In genomic region chr5:115523971-115524370, GRCm38 (mm10) we compare ENCODE assay signal across 9 mouse cellular contexts. TPM values are rescaled to one million over a fixed set of nuclear protein-coding genes. Genes with fewer than 3 reads are reported as not detected.
A peak's percentile ranks its signal among the peaks of the same experiment; 100 is the strongest.
DNase-seq lines count a peak whose midpoint lies in the region; ATAC-seq and TF ChIP-seq lines count a peak whose summit lies in the region.
"Had no signal": no experiment of that assay in that cellular context is flagged by ENCODE, and none has a peak within 500 bp of the region (broad histone marks: within the 10 kb centered on the region; RNA-seq: fewer than 3 reads in every experiment).

No protein-coding gene starts in this region.

- peaks cover 12% of the 10 kb centered on the region; the same call in 1 of the 2 replicates for H3K4me1 ChIP-seq in midbrain, embryonic 11.5 days (ENCODE audit: control insufficient read depth, insufficient read depth, low read length)
- H3K4me1 ChIP-seq in midbrain, embryonic 14.5 days (ENCODE audit: control insufficient read depth, insufficient read depth, low read length) = no peaks in the 10 kb centered on the region
- peaks cover 10% of the 10 kb centered on the region for H3K4me1 ChIP-seq in hindbrain, embryonic 15.5 days (replicated peaks)
- peaks cover 68% of the 10 kb centered on the region for H3K4me1 ChIP-seq in liver, postnatal 0 days (ENCODE audit: insufficient read depth)
- H3K4me1 ChIP-seq in stomach, embryonic 16.5 days (ENCODE audit: control insufficient read depth, insufficient read depth, low read length) = peaks cover 65% of the 10 kb centered on the region

- TF ChIP-seq CTCF in liver, postnatal 0 days (IDR thresholded peaks at IDR 0.05; ENCODE audit: low read depth) = peak; percentile 31; the same call in 1 of the 2 replicates

- ATAC-seq in midbrain, embryonic 11.5 days (ENCODE audit: low FRiP score) = peak; percentile 52
- no peak for ATAC-seq in midbrain, embryonic 14.5 days (ENCODE audit: low FRiP score, low TSS enrichment)
- ATAC-seq in hindbrain, embryonic 15.5 days (ENCODE audit: low FRiP score, low read depth) = no peak
- no peak for ATAC-seq in liver, postnatal 0 days
- peak; percentile 24; the same call in 1 of the 2 replicates for ATAC-seq in stomach, embryonic 16.5 days (ENCODE audit: insufficient read depth, low FRiP score)

- H3K9ac ChIP-seq in midbrain, embryonic 11.5 days (ENCODE audit: low read length) = no peak overlapping the region
- no peak overlapping the region for H3K9ac ChIP-seq in midbrain, embryonic 14.5 days (replicated peaks; ENCODE audit: low read length)
- no peak overlapping the region for H3K9ac ChIP-seq in hindbrain, embryonic 15.5 days
- no peak overlapping the region for H3K9ac ChIP-seq in liver, postnatal 0 days (replicated peaks)
- H3K9ac ChIP-seq in stomach, embryonic 16.5 days (ENCODE audit: low read length) = peak overlapping the region; percentile 38
- H3K9ac ChIP-seq: liver, embryonic 15.5 days had no signal

- H3K9me3 ChIP-seq in midbrain, embryonic 11.5 days (ENCODE audit: control insufficient read depth, low read length) = no peaks in the 10 kb centered on the region
- no peaks in the 10 kb centered on the region for H3K9me3 ChIP-seq in midbrain, embryonic 14.5 days (ENCODE audit: control insufficient read depth, low read length)
- H3K9me3 ChIP-seq in hindbrain, embryonic 15.5 days = no peaks in the 10 kb centered on the region
- no peaks in the 10 kb centered on the region for H3K9me3 ChIP-seq in liver, postnatal 0 days (ENCODE audit: low read length)
- H3K9me3 ChIP-seq in stomach, embryonic 16.5 days (replicated peaks; ENCODE audit: control insufficient read depth, low read length) = no peaks in the 10 kb centered on the region
- H3K9me3 ChIP-seq: liver, embryonic 15.5 days had no signal

- no peak overlapping the region for H3K27ac ChIP-seq in midbrain, embryonic 11.5 days (ENCODE audit: low read depth, low read length)
- no peak overlapping the region for H3K27ac ChIP-seq in midbrain, embryonic 14.5 days (replicated peaks; ENCODE audit: low read depth, low read length)
- no peak overlapping the region for H3K27ac ChIP-seq in hindbrain, embryonic 15.5 days (replicated peaks)
- H3K27ac ChIP-seq in liver, postnatal 0 days (ENCODE audit: low read depth) = peak overlapping the region; percentile 98
- peak overlapping the region; percentile 33; the same call in 1 of the 2 replicates for H3K27ac ChIP-seq in stomach, embryonic 16.5 days (ENCODE audit: low read length)

- H3K36me3 ChIP-seq in midbrain, embryonic 11.5 days (ENCODE audit: control insufficient read depth, insufficient read depth, low read length) = no peaks in the 10 kb centered on the region
- H3K36me3 ChIP-seq in midbrain, embryonic 14.5 days (ENCODE audit: control insufficient read depth, insufficient read depth, low read length) = no peaks in the 10 kb centered on the region
- no peaks in the 10 kb centered on the region for H3K36me3 ChIP-seq in hindbrain, embryonic 15.5 days
- peaks cover 13% of the 10 kb centered on the region; the same call in 1 of the 2 replicates for H3K36me3 ChIP-seq in liver, postnatal 0 days (replicated peaks; ENCODE audit: insufficient read depth, low read length)
- no peaks in the 10 kb centered on the region for H3K36me3 ChIP-seq in stomach, embryonic 16.5 days (ENCODE audit: control insufficient read depth, insufficient read depth, low read length)

- no peak overlapping the region for H3K4me2 ChIP-seq in midbrain, embryonic 11.5 days
- H3K4me2 ChIP-seq in midbrain, embryonic 14.5 days (ENCODE audit: low read length) = no peak overlapping the region
- 0 out of 2 replicates have a peak overlapping the region, but pooled peaks have one; percentile 11 for H3K4me2 ChIP-seq in hindbrain, embryonic 15.5 days
- no peak overlapping the region for H3K4me2 ChIP-seq in liver, postnatal 0 days (ENCODE audit: low read depth, low read length)
- peak overlapping the region; percentile 31; the same call in 1 of the 2 replicates for H3K4me2 ChIP-seq in stomach, embryonic 16.5 days (ENCODE audit: low read depth, low read length)
- H3K4me2 ChIP-seq: liver, embryonic 15.5 days had no signal

- H3K27me3 ChIP-seq in midbrain, embryonic 11.5 days (ENCODE audit: control insufficient read depth, insufficient read depth, low read length) = no peaks in the 10 kb centered on the region
- H3K27me3 ChIP-seq in midbrain, embryonic 14.5 days (ENCODE audit: control insufficient read depth, insufficient read depth, low read length) = no peaks in the 10 kb centered on the region
- H3K27me3 ChIP-seq in hindbrain, embryonic 15.5 days = no peaks in the 10 kb centered on the region
- H3K27me3 ChIP-seq in liver, postnatal 0 days (ENCODE audit: insufficient read depth, low read length) = no peaks in the 10 kb centered on the region
- no peaks in the 10 kb centered on the region for H3K27me3 ChIP-seq in stomach, embryonic 16.5 days (ENCODE audit: control insufficient read depth, insufficient read depth, low read length)
- H3K27me3 ChIP-seq: liver, embryonic 15.5 days had no signal

- no peak overlapping the region for H3K4me3 ChIP-seq in midbrain, embryonic 11.5 days (ENCODE audit: low read depth, low read length)
- H3K4me3 ChIP-seq in midbrain, embryonic 14.5 days (replicated peaks; ENCODE audit: low read depth, low read length) = no peak overlapping the region
- no peak overlapping the region for H3K4me3 ChIP-seq in hindbrain, embryonic 15.5 days
- no peak overlapping the region for H3K4me3 ChIP-seq in liver, postnatal 0 days (ENCODE audit: low read depth, low read length)
- H3K4me3 ChIP-seq in stomach, embryonic 16.5 days (replicated peaks; ENCODE audit: low read length) = no peak overlapping the region
- H3K4me3 ChIP-seq: liver, embryonic 15.5 days had no signal

- DNase-seq in midbrain, embryonic 11.5 days (ENCODE audit: low spot score, missing footprints) = no peak
- no peak for DNase-seq in midbrain, embryonic 14.5 days
- peak; percentile 23 for DNase-seq in liver, postnatal 0 days
- no peak for DNase-seq in adrenal gland, adult 2 months
- DNase-seq in MN1 (ENCODE audit: low spot score) = no peak
- DNase-seq in frontal cortex, postnatal 10 days (ENCODE audit: low spot score in 2 of 2) = no peak

- TF ChIP-seq EP300 in liver, postnatal 0 days (IDR thresholded peaks at IDR 0.05; ENCODE audit: low read depth) = no peak

- WGBS in midbrain, embryonic 11.5 days = 5% methylated on average over 15 of the region's 15 CpGs
- 5% methylated on average over 15 of the region's 15 CpGs for WGBS in midbrain, embryonic 14.5 days
- WGBS in hindbrain, embryonic 15.5 days = 10% methylated on average over 15 of the region's 15 CpGs
- 34% methylated on average over 15 of the region's 15 CpGs for WGBS in liver, postnatal 0 days (ENCODE audit: insufficient replicate concordance)
- 16% methylated on average over 15 of the region's 15 CpGs for WGBS in stomach, embryonic 16.5 days

RNA-seq across cellular contexts. Expression of gene Pxn, which starts 17.5 kb away (rescaled TPM):
- 7.3 and 7.7 TPM in 2 replicates for polyA plus RNA-seq in midbrain, embryonic 11.5 days (2014; fragmentation: Nextera tagmentation; extraction: Ambion mirVana)
- polyA plus RNA-seq in midbrain, embryonic 14.5 days (2014; fragmentation: Nextera tagmentation; extraction: Ambion mirVana) = 10.9 and 11.3 TPM in 2 replicates
- polyA plus RNA-seq in hindbrain, embryonic 15.5 days (2015; fragmentation: Nextera tagmentation; extraction: Ambion mirVana) = 22.0 and 24.3 TPM in 2 replicates
- 14.9 and 16.3 TPM in 2 replicates for polyA plus RNA-seq in liver, postnatal 0 days (2015; fragmentation: Nextera tagmentation; extraction: Ambion mirVana)
- polyA plus RNA-seq in stomach, embryonic 16.5 days (2015; fragmentation: Nextera tagmentation; extraction: Ambion mirVana) = 41.9 and 44.5 TPM in 2 replicates
- total RNA-seq in adrenal gland, adult 2 months (2021) = 10 to 100 TPM; 39.4 to 47.2 TPM
- 66.9 and 67.5 TPM in 2 replicates for polyA plus RNA-seq in adrenal gland, adult 2 months (2012; rRNA removed)

RNA-seq across cellular contexts. Expression of gene Rplp0, which starts 35.3 kb away (rescaled TPM):
- 1,161 and 1,182 TPM in 2 replicates for polyA plus RNA-seq in midbrain, embryonic 11.5 days (2014; fragmentation: Nextera tagmentation; extraction: Ambion mirVana)
- polyA plus RNA-seq in midbrain, embryonic 14.5 days (2014; fragmentation: Nextera tagmentation; extraction: Ambion mirVana) = 1,038 and 1,071 TPM in 2 replicates
- 801 and 847 TPM in 2 replicates for polyA plus RNA-seq in hindbrain, embryonic 15.5 days (2015; fragmentation: Nextera tagmentation; extraction: Ambion mirVana)
- 793 and 822 TPM in 2 replicates for polyA plus RNA-seq in liver, postnatal 0 days (2015; fragmentation: Nextera tagmentation; extraction: Ambion mirVana)
- polyA plus RNA-seq in stomach, embryonic 16.5 days (2015; fragmentation: Nextera tagmentation; extraction: Ambion mirVana) = 1,450 and 1,538 TPM in 2 replicates
- total RNA-seq in adrenal gland, adult 2 months (2021) = 100 to 1,000 TPM; 758 to 884 TPM
- polyA plus RNA-seq in adrenal gland, adult 2 months (2012; rRNA removed) = 1,163 and 1,198 TPM in 2 replicates

RNA-seq across cellular contexts. Expression of gene Sirt4, which starts 39.4 kb away (rescaled TPM):
- polyA plus RNA-seq in midbrain, embryonic 11.5 days (2014; fragmentation: Nextera tagmentation; extraction: Ambion mirVana) = 16.2 and 18.9 TPM in 2 replicates
- polyA plus RNA-seq in midbrain, embryonic 14.5 days (2014; fragmentation: Nextera tagmentation; extraction: Ambion mirVana) = 23.8 and 25.9 TPM in 2 replicates
- 27.3 and 32.2 TPM in 2 replicates for polyA plus RNA-seq in hindbrain, embryonic 15.5 days (2015; fragmentation: Nextera tagmentation; extraction: Ambion mirVana)
- 3.5 and 3.9 TPM in 2 replicates for polyA plus RNA-seq in liver, postnatal 0 days (2015; fragmentation: Nextera tagmentation; extraction: Ambion mirVana)
- polyA plus RNA-seq in stomach, embryonic 16.5 days (2015; fragmentation: Nextera tagmentation; extraction: Ambion mirVana) = 24.4 and 28.0 TPM in 2 replicates
- 10 to 100 TPM; 15.1 to 28.0 TPM for total RNA-seq in adrenal gland, adult 2 months (2021)
- 47.4 and 61.7 TPM in 2 replicates for polyA plus RNA-seq in adrenal gland, adult 2 months (2012; rRNA removed)

RNA-seq across cellular contexts. Expression of gene Gcn1l1, which starts 41.1 kb away (rescaled TPM):
- 27.6 and 32.2 TPM in 2 replicates for polyA plus RNA-seq in midbrain, embryonic 11.5 days (2014; fragmentation: Nextera tagmentation; extraction: Ambion mirVana)
- polyA plus RNA-seq in midbrain, embryonic 14.5 days (2014; fragmentation: Nextera tagmentation; extraction: Ambion mirVana) = 40.5 and 51.2 TPM in 2 replicates
- 40.6 and 44.4 TPM in 2 replicates for polyA plus RNA-seq in hindbrain, embryonic 15.5 days (2015; fragmentation: Nextera tagmentation; extraction: Ambion mirVana)
- polyA plus RNA-seq in liver, postnatal 0 days (2015; fragmentation: Nextera tagmentation; extraction: Ambion mirVana) = 7.7 and 10.3 TPM in 2 replicates
- polyA plus RNA-seq in stomach, embryonic 16.5 days (2015; fragmentation: Nextera tagmentation; extraction: Ambion mirVana) = 33.6 and 35.1 TPM in 2 replicates
- total RNA-seq in adrenal gland, adult 2 months (2021) = 10 to 100 TPM; 48.6 to 51.1 TPM
- 41.2 and 49.4 TPM in 2 replicates for polyA plus RNA-seq in adrenal gland, adult 2 months (2012; rRNA removed)

RNA-seq across cellular contexts. Expression of gene Pla2g1b, which starts 57.9 kb away (rescaled TPM):
- polyA plus RNA-seq in midbrain, embryonic 11.5 days (2014; fragmentation: Nextera tagmentation; extraction: Ambion mirVana) = not detected in 2 replicates
- not detected in 2 replicates for polyA plus RNA-seq in midbrain, embryonic 14.5 days (2014; fragmentation: Nextera tagmentation; extraction: Ambion mirVana)
- 0.54 TPM in 1 of 2 replicates, not detected in the other for polyA plus RNA-seq in hindbrain, embryonic 15.5 days (2015; fragmentation: Nextera tagmentation; extraction: Ambion mirVana)
- polyA plus RNA-seq in liver, postnatal 0 days (2015; fragmentation: Nextera tagmentation; extraction: Ambion mirVana) = not detected in 2 replicates
- 16.6 and 20.5 TPM in 2 replicates for polyA plus RNA-seq in stomach, embryonic 16.5 days (2015; fragmentation: Nextera tagmentation; extraction: Ambion mirVana)
- total RNA-seq in adrenal gland, adult 2 months (2021) = not detected
- polyA plus RNA-seq in adrenal gland, adult 2 months (2012; rRNA removed) = 7.6 TPM in 1 of 2 replicates, not detected in the other
- polyA plus RNA-seq: liver, embryonic 15.5 days had no signal

Comparison
In these comparisons a context has a peak if more than half of its experiments do, and no peak if none do; other contexts are left out.
1. ATAC-seq: peak in midbrain, embryonic 11.5 days (single experiment) and stomach, embryonic 16.5 days (single experiment); none in midbrain, embryonic 14.5 days (single experiment), hindbrain, embryonic 15.5 days (single experiment) and liver, postnatal 0 days (single experiment).
2. H3K27ac ChIP-seq: peak in liver, postnatal 0 days (single experiment) and stomach, embryonic 16.5 days (single experiment); none in midbrain, embryonic 11.5 days (single experiment), midbrain, embryonic 14.5 days (single experiment) and hindbrain, embryonic 15.5 days (single experiment).
3. H3K4me2 ChIP-seq: peak in hindbrain, embryonic 15.5 days (single experiment) and stomach, embryonic 16.5 days (single experiment); none in midbrain, embryonic 11.5 days (single experiment), midbrain, embryonic 14.5 days (single experiment) and liver, postnatal 0 days (single experiment).